Mouse (Mus musculus): ENCODE measurements around the gene Olfr547. TPM values are rescaled to one million over a fixed set of nuclear protein-coding genes. Genes with fewer than 3 reads are reported as not detected.

Gene Olfr547
- polyA plus RNA-seq, 2 experiments from 2014 or later, result not detected

GRCm38 (mm10) chr7:102571142-102571541 lies 36.6 kb downstream of the Olfr547 start, which contains the start of gene Olfr550:
TSS of gene Olfr550 (plus strand) at chr7:102571442.
- ATAC-seq, result no peak

- ATAC-seq, result no peak
Measured at GRCm38 (mm10) chr7:102573174-102573830, 38.8 kb downstream of the Olfr547 start.

GRCm38 (mm10) chr7:102575998-102576397 lies 41.4 kb downstream of the Olfr547 start:
- no peak for ATAC-seq

Other genes starting within 250 kb of the Olfr547 start
- gene Rrm1, start 93.1 kb upstream of the Olfr547 start, polyA plus RNA-seq (2017; shearing (Covaris generic)), result 10 to 100 TPM; 48.5 to 59.7 TPM
- under 1 TPM in 1 of 2 experiments, not detected in 1; 0.58 TPM for gene Olfr543, start 53.1 kb upstream of the Olfr547 start, polyA plus RNA-seq (2017; shearing (Covaris generic))
- not detected for gene Olfr544, start 46.4 kb upstream of the Olfr547 start, polyA plus RNA-seq (2017; shearing (Covaris generic))
- gene Olfr545, start 35.2 kb upstream of the Olfr547 start, polyA plus RNA-seq (2017; shearing (Covaris generic)), result not detected
- gene Olfr548-ps1, start 6.1 kb downstream of the Olfr547 start, polyA plus RNA-seq (2017; shearing (Covaris generic)), result not detected
- not detected for gene Olfr549, start 15.1 kb downstream of the Olfr547 start, polyA plus RNA-seq (2017; shearing (Covaris generic))
- gene Trim21, start 30.7 kb downstream of the Olfr547 start, polyA plus RNA-seq (2017; shearing (Covaris generic)), result 10 to 100 TPM in 1 of 2 experiments, 1 to 10 TPM in 1; 8.5 to 11.4 TPM
- not detected for gene Olfr550, start 36.7 kb downstream of the Olfr547 start, polyA plus RNA-seq (2017; shearing (Covaris generic))
- not detected for gene Olfr551, start 57.1 kb downstream of the Olfr547 start, polyA plus RNA-seq (2017; shearing (Covaris generic))
- gene Olfr552, start 63.0 kb downstream of the Olfr547 start, polyA plus RNA-seq (2017; shearing (Covaris generic)), result under 1 TPM in 1 of 2 experiments, not detected in 1; 0.09 TPM
- not detected for gene Olfr553, start 83.5 kb downstream of the Olfr547 start, polyA plus RNA-seq (2017; shearing (Covaris generic))
- gene Olfr554, start 103.7 kb downstream of the Olfr547 start, polyA plus RNA-seq (2017; shearing (Covaris generic)), result not detected
- not detected for gene Olfr555, start 124.1 kb downstream of the Olfr547 start, polyA plus RNA-seq (2017; shearing (Covaris generic))
- not detected for gene Olfr556, start 130.2 kb downstream of the Olfr547 start, polyA plus RNA-seq (2017; shearing (Covaris generic))
- gene Trim68, start 152.6 kb downstream of the Olfr547 start, polyA plus RNA-seq (2017; shearing (Covaris generic)), result 10 to 100 TPM; 15.7 to 20.6 TPM
- not detected for gene Olfr557, start 161.2 kb downstream of the Olfr547 start, polyA plus RNA-seq (2017; shearing (Covaris generic))
- not detected for gene Olfr558, start 167.5 kb downstream of the Olfr547 start, polyA plus RNA-seq (2017; shearing (Covaris generic))
- not detected for gene Olfr33, start 184.3 kb downstream of the Olfr547 start, polyA plus RNA-seq (2017; shearing (Covaris generic))
- gene Olfr559, start 192.7 kb downstream of the Olfr547 start, polyA plus RNA-seq (2017; shearing (Covaris generic)), result not detected
- gene Olfr560, start 224.6 kb downstream of the Olfr547 start, polyA plus RNA-seq (2017; shearing (Covaris generic)), result not detected
- not detected for gene Olfr78, start 224.7 kb downstream of the Olfr547 start, polyA plus RNA-seq (2017; shearing (Covaris generic))
- gene Olfr561, start 236.5 kb downstream of the Olfr547 start, polyA plus RNA-seq (2017; shearing (Covaris generic)), result not detected

Measured in CD4-positive, CD25-positive, alpha-beta regulatory T cell, adult 4 months (primary cell).